In genomic region chr5:35888959-35889358, GRCm38 (mm10) we compare ENCODE assay signal across 15 mouse cellular contexts. TPM values are rescaled to one million over a fixed set of nuclear protein-coding genes. Genes with fewer than 3 reads are reported as not detected.
DNase-seq lines count a peak whose midpoint lies in the region; TF ChIP-seq lines count a peak whose summit lies in the region.
"Had no signal": no experiment of that assay in that cellular context is flagged by ENCODE, and none has a peak within 500 bp of the region (broad histone marks: within the 10 kb centered on the region; RNA-seq: fewer than 3 reads in every experiment).

No protein-coding gene starts in this region.

- peak; percentile 89 for TF ChIP-seq CTCF in gastrocnemius, adult 2 months (IDR thresholded peaks at IDR 0.05)
- peak; percentile 71 for TF ChIP-seq CTCF in lung, adult 2 months (IDR thresholded peaks at IDR 0.05; ENCODE audit: insufficient read depth, low read length)

- WGBS in lung, adult 2 months: 53% methylated on average over 9 of the region's 9 CpGs
- WGBS in limb, embryonic 10.5 days: 58% methylated on average over 9 of the region's 9 CpGs

- TF ChIP-seq POLR2A in lung, adult 2 months (IDR thresholded peaks at IDR 0.05; ENCODE audit: borderline replicate concordance, extremely low read depth, low read depth, low read length): no peak

- no peak overlapping the region for H3K4me3 ChIP-seq in gastrocnemius, adult 2 months
- H3K4me3 ChIP-seq in lung, adult 2 months (replicated peaks; ENCODE audit: extremely low read depth, low read depth, low read length): no peak overlapping the region
- H3K4me3 ChIP-seq in limb, embryonic 10.5 days: no peak overlapping the region
- H3K4me3 ChIP-seq: forebrain, embryonic 15.5 days; heart, embryonic 15.5 days; liver, embryonic 13.5 days; myocyte had no signal

- H3K27ac ChIP-seq in gastrocnemius, adult 2 months: no peak overlapping the region
- no peak overlapping the region for H3K27ac ChIP-seq in limb, embryonic 10.5 days
- H3K27ac ChIP-seq: forebrain, embryonic 15.5 days; heart, embryonic 15.5 days; liver, embryonic 13.5 days had no signal

- H3K4me1 ChIP-seq in lung, adult 2 months (ENCODE audit: control insufficient read depth, insufficient read depth, low read length): peaks cover 3% of the 10 kb centered on the region; the same call in 1 of the 2 replicates
- H3K4me1 ChIP-seq in limb, embryonic 10.5 days: peaks cover 2% of the 10 kb centered on the region

- no peak for DNase-seq in gastrocnemius, adult 2 months
- no peak for DNase-seq in gastrocnemius, adult 8-10 months (ENCODE audit: low spot score in 2 of 2)
- DNase-seq in lung, adult 2 months: no peak
- DNase-seq in lung, postnatal 36 days: no peak
- peak; percentile 66 for DNase-seq in NIH3T3 (ENCODE audit: low read depth)
- DNase-seq in lung, postnatal 14 days: peak; percentile 37
- DNase-seq in left cerebral cortex, postnatal 10 days (ENCODE audit: extremely low spot score in 1 of 2, low spot score in 2 of 2): no peak
- DNase-seq in limb, embryonic 10.5 days (ENCODE audit: low spot score): no peak
- DNase-seq: liver, embryonic 13.5 days; right cerebral cortex, postnatal 14 days; thymus, postnatal 25 days had no signal

- intact Hi-C loops in gastrocnemius, adult 2 months (cut with DNase I): loop anchor here (1.0 kb wide), 1 partner anchor 86 kb away; no protein-coding TSS in a partner anchor
- intact Hi-C loops in left cerebral cortex, postnatal 10 days (cut with DNase I): no loop called here

- peaks cover 11% of the 10 kb centered on the region for H3K27me3 ChIP-seq in limb, embryonic 10.5 days (ENCODE audit: low read depth, poor library complexity, severe bottlenecking)
- H3K27me3 ChIP-seq: forebrain, embryonic 15.5 days; heart, embryonic 15.5 days; Patski had no signal

- H3K36me3 ChIP-seq in limb, embryonic 10.5 days: no peaks in the 10 kb centered on the region
- H3K36me3 ChIP-seq: forebrain, embryonic 15.5 days; heart, embryonic 15.5 days; liver, embryonic 13.5 days had no signal

- H3K9me3 ChIP-seq in limb, embryonic 10.5 days (replicated peaks): no peaks in the 10 kb centered on the region
- H3K9me3 ChIP-seq: forebrain, embryonic 15.5 days; heart, embryonic 15.5 days; liver, embryonic 13.5 days had no signal

RNA-seq across cellular contexts. Expression of gene Afap1, which starts 4.2 kb away (rescaled TPM):
- 1 to 10 TPM; 7.4 to 8.3 TPM for total RNA-seq in gastrocnemius, adult 2 months (2021)
- total RNA-seq in gastrocnemius, adult 8-10 months (2022): 1 to 10 TPM; 5.5 to 7.5 (median 5.8) TPM
- polyA plus RNA-seq in lung, adult 2 months (2012; rRNA removed): 13.7 and 19.7 TPM in 2 replicates
- 100 to 1,000 TPM; 110 to 127 TPM for total RNA-seq in left cerebral cortex, postnatal 10 days (2021)
- 13.6 and 15.1 TPM in 2 replicates for polyA plus RNA-seq in limb, embryonic 10.5 days (2016; fragmentation: Nextera tagmentation; extraction: Ambion mirVana)

Comparison
In these comparisons a context has a peak if more than half of its experiments do, and no peak if none do; other contexts are left out.
1. DNase-seq: peak in NIH3T3 (single experiment) and lung, postnatal 14 days (single experiment); none in gastrocnemius, adult 2 months (single experiment), gastrocnemius, adult 8-10 months (0 of 2), lung, adult 2 months (single experiment), lung, postnatal 36 days (single experiment), left cerebral cortex, postnatal 10 days (0 of 2) and limb, embryonic 10.5 days (single experiment).
2. RNA of gene Afap1, which starts 4.2 kb away (total RNA-seq): 110 to 127 TPM in left cerebral cortex, postnatal 10 days; 7.4 to 8.3 TPM in gastrocnemius, adult 2 months and 5.5 to 7.5 TPM in gastrocnemius, adult 8-10 months; every median in the first group is over 10 times any median in the second.